Mouse (Mus musculus): ENCODE measurements around the gene Slc29a1.

DNA sequence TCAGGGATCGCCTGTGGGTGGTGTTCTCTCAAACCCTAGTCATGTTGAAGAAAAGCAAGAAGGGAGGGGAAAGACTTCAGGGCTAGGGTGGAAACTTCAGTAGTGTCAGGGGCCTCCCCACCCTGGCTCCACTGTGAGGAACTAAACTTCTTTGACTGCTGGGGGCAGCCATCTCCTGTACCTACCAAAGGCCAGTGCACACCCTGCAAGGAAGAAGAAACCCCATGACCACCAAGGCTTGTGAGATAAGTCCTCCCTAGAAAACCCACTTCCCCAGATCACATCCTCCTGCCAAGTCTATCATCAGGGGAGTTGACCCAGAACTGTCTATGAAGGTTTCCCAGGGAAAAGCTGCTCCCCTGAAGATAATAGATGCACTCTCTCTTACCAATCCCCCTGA is 45.0 kb downstream of the Slc29a1 start:
- TF ChIP-seq CTCF (IDR thresholded peaks at IDR 0.05), result no peak
- TF ChIP-seq POLR2A (IDR thresholded peaks at IDR 0.05; ENCODE audit: insufficient read depth, low read depth, low read length), result no peak
- TF ChIP-seq EP300 (IDR thresholded peaks at IDR 0.05; ENCODE audit: insufficient read depth, low read depth, low read length), result no peak
